27 mouse cellular contexts compared by ENCODE assay signal in the genomic region with DNA sequence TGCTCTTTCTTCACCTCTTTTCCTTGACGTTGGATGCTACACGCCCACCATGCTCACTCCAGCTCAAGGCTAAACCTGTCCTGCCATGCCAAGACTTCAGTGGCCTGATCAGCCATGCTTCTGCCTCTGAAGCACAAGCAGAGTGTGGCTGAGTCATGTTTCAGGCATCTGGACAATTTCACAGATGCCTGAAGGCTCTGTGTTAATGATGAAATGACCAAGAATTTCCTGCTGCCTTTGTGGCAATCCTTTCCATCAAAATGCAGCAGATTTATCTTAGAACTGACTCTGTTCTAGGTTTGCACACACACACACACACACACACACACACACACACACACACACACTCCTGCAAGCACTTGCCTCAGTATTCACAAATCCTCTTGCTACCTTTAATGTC. TPM values are rescaled to one million over a fixed set of nuclear protein-coding genes. Genes with fewer than 3 reads are reported as not detected.
DNase-seq lines count a peak whose midpoint lies in the region; ATAC-seq and TF ChIP-seq lines count a peak whose summit lies in the region.
"Had no signal": no experiment of that assay in that cellular context is flagged by ENCODE, and none has a peak within 500 bp of the region (broad histone marks: within the 10 kb centered on the region; RNA-seq: fewer than 3 reads in every experiment).

No protein-coding gene starts in this region.

- H3K36me3 ChIP-seq in lung, embryonic 14.5 days (ENCODE audit: insufficient read depth) = no peaks in the 10 kb centered on the region
- H3K36me3 ChIP-seq in forebrain, embryonic 15.5 days = no peaks in the 10 kb centered on the region
- H3K36me3 ChIP-seq: embryonic facial prominence, embryonic 12.5 days; heart, embryonic 15.5 days; limb, embryonic 15.5 days; midbrain, embryonic 10.5 days had no signal

- 58% methylated on average over 2 of the region's 2 CpGs for WGBS in lung, embryonic 14.5 days
- 86% methylated on average over 2 of the region's 2 CpGs for WGBS in forebrain, embryonic 15.5 days

- H3K27me3 ChIP-seq in lung, embryonic 14.5 days (ENCODE audit: insufficient read depth, low read length) = no peaks in the 10 kb centered on the region
- no peaks in the 10 kb centered on the region for H3K27me3 ChIP-seq in forebrain, embryonic 15.5 days
- H3K27me3 ChIP-seq: embryonic facial prominence, embryonic 12.5 days; heart, embryonic 15.5 days; limb, embryonic 15.5 days had no signal

- no peak overlapping the region for H3K4me3 ChIP-seq in lung, embryonic 14.5 days (ENCODE audit: low read depth, low read length)
- no peak overlapping the region for H3K4me3 ChIP-seq in embryonic fibroblast, embryonic 13.5 days (ENCODE audit: insufficient read depth, low read length)
- no peak overlapping the region for H3K4me3 ChIP-seq in forebrain, embryonic 15.5 days
- H3K4me3 ChIP-seq: embryonic facial prominence, embryonic 12.5 days; heart, embryonic 15.5 days; limb, embryonic 15.5 days; midbrain, embryonic 10.5 days had no signal

- H3K4me2 ChIP-seq in lung, embryonic 14.5 days = no peak overlapping the region
- no peak overlapping the region for H3K4me2 ChIP-seq in forebrain, embryonic 15.5 days (replicated peaks)
- H3K4me2 ChIP-seq: embryonic facial prominence, embryonic 12.5 days; heart, embryonic 15.5 days; limb, embryonic 15.5 days had no signal

- TF ChIP-seq POLR2A in embryonic fibroblast, embryonic 13.5 days (IDR thresholded peaks at IDR 0.05; ENCODE audit: low read depth, low read length) = no peak

- 0 out of 2 replicates have a peak, but pooled peaks have one; percentile 44 for ATAC-seq in lung, embryonic 14.5 days (ENCODE audit: insufficient read depth)
- ATAC-seq in forebrain, embryonic 15.5 days (replicated peaks) = no peak
- ATAC-seq: hindbrain, postnatal 0 days; intestine, postnatal 0 days had no signal

- no peaks in the 10 kb centered on the region for H3K9me3 ChIP-seq in lung, embryonic 14.5 days (ENCODE audit: low read depth, low read length)
- H3K9me3 ChIP-seq in forebrain, embryonic 15.5 days = no peaks in the 10 kb centered on the region
- H3K9me3 ChIP-seq: embryonic facial prominence, embryonic 12.5 days; heart, embryonic 15.5 days; limb, embryonic 15.5 days; midbrain, embryonic 10.5 days had no signal

- DNase-seq in embryo, embryonic 10 days (ENCODE audit: low spot score) = peak; percentile 4
- DNase-seq in embryo, embryonic 9.5 days (ENCODE audit: extremely low spot score) = no peak
- DNase-seq in lung, embryonic 14.5 days = no peak
- no peak for DNase-seq in lung, postnatal 10 days
- peak; percentile 87 for DNase-seq in Muller cell, postnatal 12 days (ENCODE audit: inconsistent ontology term)
- no peak for DNase-seq in ovary, postnatal 14 days (ENCODE audit: low spot score)
- DNase-seq: adrenal gland, adult 2 months; cerebellum, postnatal 10 days; gastrocnemius, postnatal 10 days; heart, adult 18-20 months; thymus, postnatal 36 days had no signal

- H3K27ac ChIP-seq in lung, embryonic 14.5 days (ENCODE audit: low read depth) = no peak overlapping the region
- peak overlapping the region; percentile 80 for H3K27ac ChIP-seq in embryonic fibroblast, embryonic 13.5 days (ENCODE audit: insufficient read depth, low read length)
- H3K27ac ChIP-seq in forebrain, embryonic 15.5 days (replicated peaks) = no peak overlapping the region
- H3K27ac ChIP-seq: embryonic facial prominence, embryonic 12.5 days; heart, embryonic 15.5 days; hindbrain, postnatal 0 days; kidney, postnatal 0 days; limb, embryonic 15.5 days; macrophage; midbrain, embryonic 10.5 days had no signal

- TF ChIP-seq CTCF in lung, embryonic 14.5 days (IDR thresholded peaks at IDR 0.05; ENCODE audit: low read depth) = no peak
- no peak for TF ChIP-seq CTCF in embryonic fibroblast, embryonic 13.5 days (IDR thresholded peaks at IDR 0.05; ENCODE audit: borderline replicate concordance, insufficient read depth, low read length)

- H3K4me1 ChIP-seq in lung, embryonic 14.5 days (ENCODE audit: insufficient read depth) = no peaks in the 10 kb centered on the region
- peaks cover 16% of the 10 kb centered on the region for H3K4me1 ChIP-seq in embryonic fibroblast, embryonic 13.5 days (ENCODE audit: control insufficient read depth, insufficient read depth, low read length)
- no peaks in the 10 kb centered on the region for H3K4me1 ChIP-seq in forebrain, embryonic 15.5 days
- H3K4me1 ChIP-seq: embryonic facial prominence, embryonic 12.5 days; heart, embryonic 15.5 days; limb, embryonic 15.5 days; midbrain, embryonic 10.5 days had no signal

- no peak overlapping the region for H3K9ac ChIP-seq in lung, embryonic 14.5 days
- no peak overlapping the region for H3K9ac ChIP-seq in forebrain, embryonic 15.5 days (replicated peaks)
- H3K9ac ChIP-seq: embryonic facial prominence, embryonic 12.5 days; heart, embryonic 15.5 days; limb, embryonic 15.5 days had no signal

RNA-seq across cellular contexts. Expression of gene Lce1m, which starts 6.6 kb away (rescaled TPM):
- polyA plus RNA-seq in lung, embryonic 14.5 days (2014; fragmentation: Nextera tagmentation; extraction: Ambion mirVana) = not detected in 2 replicates
- polyA plus RNA-seq in embryonic fibroblast, embryonic 13.5 days (2011; ENCODE audit: insufficient read length, low read depth, missing spikeins) = not detected in 2 replicates
- not detected in 2 replicates for polyA plus RNA-seq in forebrain, embryonic 15.5 days (2015; fragmentation: Nextera tagmentation; extraction: Ambion mirVana)
- polyA plus RNA-seq: adrenal gland, adult 2 months; brain, embryonic 14.5 days; embryonic facial prominence, embryonic 12.5 days; frontal cortex, adult 2 months; heart, embryonic 15.5 days; hindbrain, postnatal 0 days; intestine, postnatal 0 days; liver, embryonic 16.5 days; macrophage; midbrain, embryonic 10.5 days; midbrain, postnatal 0 days; neural tube, embryonic 11.5 days; small intestine, adult 2 months had no signal

RNA-seq across cellular contexts. Expression of gene Crct1, which starts 10.0 kb away (rescaled TPM):
- polyA plus RNA-seq in lung, embryonic 14.5 days (2014; fragmentation: Nextera tagmentation; extraction: Ambion mirVana) = not detected in 2 replicates
- polyA plus RNA-seq in embryonic fibroblast, embryonic 13.5 days (2011; ENCODE audit: insufficient read length, low read depth, missing spikeins) = 0.74 and 1.4 TPM in 2 replicates
- polyA plus RNA-seq in forebrain, embryonic 15.5 days (2015; fragmentation: Nextera tagmentation; extraction: Ambion mirVana) = 0.27 TPM in 1 of 2 replicates, not detected in the other
- polyA plus RNA-seq: adrenal gland, adult 2 months; embryonic facial prominence, embryonic 12.5 days; frontal cortex, adult 2 months; intestine, postnatal 0 days; liver, embryonic 16.5 days; macrophage had no signal

RNA-seq across cellular contexts. Expression of gene Lce3f, which starts 33.5 kb away (rescaled TPM):
- polyA plus RNA-seq in lung, embryonic 14.5 days (2014; fragmentation: Nextera tagmentation; extraction: Ambion mirVana) = not detected in 2 replicates
- polyA plus RNA-seq in embryonic fibroblast, embryonic 13.5 days (2011; ENCODE audit: insufficient read length, low read depth, missing spikeins) = not detected in 2 replicates
- polyA plus RNA-seq in forebrain, embryonic 15.5 days (2015; fragmentation: Nextera tagmentation; extraction: Ambion mirVana) = not detected in 2 replicates
- polyA plus RNA-seq: adrenal gland, adult 2 months; brain, embryonic 14.5 days; embryonic facial prominence, embryonic 12.5 days; frontal cortex, adult 2 months; hindbrain, postnatal 0 days; intestine, postnatal 0 days; kidney, postnatal 0 days; liver, embryonic 16.5 days; macrophage; midbrain, embryonic 10.5 days; midbrain, postnatal 0 days; neural tube, embryonic 11.5 days had no signal

RNA-seq across cellular contexts. Expression of gene Gm4858, which starts 43.1 kb away (rescaled TPM):
- not detected in 2 replicates for polyA plus RNA-seq in lung, embryonic 14.5 days (2014; fragmentation: Nextera tagmentation; extraction: Ambion mirVana)
- not detected in 2 replicates for polyA plus RNA-seq in embryonic fibroblast, embryonic 13.5 days (2011; ENCODE audit: insufficient read length, low read depth, missing spikeins)
- not detected in 2 replicates for polyA plus RNA-seq in forebrain, embryonic 15.5 days (2015; fragmentation: Nextera tagmentation; extraction: Ambion mirVana)
- polyA plus RNA-seq: adrenal gland, adult 2 months; brain, embryonic 14.5 days; embryonic facial prominence, embryonic 12.5 days; frontal cortex, adult 2 months; heart, embryonic 15.5 days; hindbrain, postnatal 0 days; intestine, postnatal 0 days; kidney, postnatal 0 days; limb, embryonic 15.5 days; liver, embryonic 16.5 days; macrophage; midbrain, embryonic 10.5 days; midbrain, postnatal 0 days; neural tube, embryonic 11.5 days; small intestine, adult 2 months had no signal

RNA-seq across cellular contexts. Expression of gene Lce3e, which starts 58.6 kb away (rescaled TPM):
- polyA plus RNA-seq in lung, embryonic 14.5 days (2014; fragmentation: Nextera tagmentation; extraction: Ambion mirVana) = not detected in 2 replicates
- not detected in 2 replicates for polyA plus RNA-seq in embryonic fibroblast, embryonic 13.5 days (2011; ENCODE audit: insufficient read length, low read depth, missing spikeins)
- polyA plus RNA-seq in forebrain, embryonic 15.5 days (2015; fragmentation: Nextera tagmentation; extraction: Ambion mirVana) = not detected in 2 replicates
- polyA plus RNA-seq: adrenal gland, adult 2 months; brain, embryonic 14.5 days; embryonic facial prominence, embryonic 12.5 days; frontal cortex, adult 2 months; heart, embryonic 15.5 days; hindbrain, postnatal 0 days; intestine, postnatal 0 days; kidney, postnatal 0 days; limb, embryonic 15.5 days; liver, embryonic 16.5 days; macrophage; midbrain, embryonic 10.5 days; midbrain, postnatal 0 days; neural tube, embryonic 11.5 days; small intestine, adult 2 months had no signal

Comparison
In these comparisons a context has a peak if more than half of its experiments do, and no peak if none do; other contexts are left out.
1. DNase-seq: peak in embryo, embryonic 10 days (single experiment) and Muller cell, postnatal 12 days (single experiment); none in embryo, embryonic 9.5 days (single experiment), lung, embryonic 14.5 days (single experiment), lung, postnatal 10 days (single experiment) and ovary, postnatal 14 days (single experiment).